Mouse (Mus musculus): ENCODE measurements at regions not wholly inside any gene's neighbourhood (a gene's known extent, or its start where the extent isn't known, plus 50 kb on each side); places are given as distances from the start of the nearest gene placed in this dataset.

- no peak for DNase-seq
- Histone ChIP-seq H3K27me3 (ENCODE audit: control insufficient read depth, insufficient read depth, low read length) (no peaks in the 10 kb centered on the region), H3K4me3 (replicated peaks; ENCODE audit: insufficient read depth, low read depth, low read length) (no peak overlapping the region), H3K27ac (ENCODE audit: insufficient read depth, low read length) (no peak overlapping the region), H3K4me1 (ENCODE audit: control insufficient read depth, insufficient read depth, low read length) (no peaks in the 10 kb centered on the region)
- TF ChIP-seq CTCF (IDR thresholded peaks at IDR 0.05; ENCODE audit: borderline replicate concordance, insufficient read depth, low read depth, low read length), result no peak
- no peak for TF ChIP-seq POLR2A (IDR thresholded peaks at IDR 0.05; ENCODE audit: borderline replicate concordance, insufficient read depth, low read length)
- WGBS, result 91% methylated on average over 1 of the region's 1 CpGs
These were observed 577.0 kb upstream of the Vstm2b start for GRCm38 (mm10) chr7:40321171-40321570.

DNA sequence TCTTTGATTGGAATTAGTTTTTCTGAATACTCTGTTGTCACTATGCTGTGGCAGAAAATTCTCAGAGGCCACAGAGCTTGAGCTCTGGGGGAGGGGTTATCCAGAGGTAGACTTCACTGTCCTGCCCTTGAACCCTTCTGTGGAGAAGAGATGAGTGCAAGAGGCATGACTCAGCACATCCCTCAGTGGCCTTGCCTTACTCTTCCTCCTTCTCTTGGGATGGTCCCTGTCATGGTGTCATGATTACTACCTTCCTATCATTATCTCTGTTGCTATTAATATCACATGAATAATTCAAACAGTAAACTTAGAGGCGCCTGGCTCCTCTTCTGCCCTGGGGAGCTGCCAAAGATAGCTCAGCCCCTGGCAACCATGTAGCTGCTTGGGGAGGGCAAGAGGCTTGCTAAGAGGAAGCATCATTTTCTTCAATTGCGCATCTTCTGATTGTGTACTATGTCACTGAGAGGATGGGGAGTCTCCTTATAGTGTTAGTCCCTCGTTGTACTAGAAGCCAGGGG is 572.9 kb upstream of the Vstm2b start:
- H3K27me3 ChIP-seq (ENCODE audit: control insufficient read depth, insufficient read depth, low read length), result no peaks in the 10 kb centered on the region
- no peak overlapping the region for H3K4me3 ChIP-seq (replicated peaks; ENCODE audit: insufficient read depth, low read depth, low read length)
- TF ChIP-seq POLR2A (IDR thresholded peaks at IDR 0.05; ENCODE audit: borderline replicate concordance, insufficient read depth, low read length), result no peak
- TF ChIP-seq CTCF (IDR thresholded peaks at IDR 0.05; ENCODE audit: borderline replicate concordance, insufficient read depth, low read depth, low read length), result no peak
- no peak for DNase-seq
- WGBS, result 23% methylated on average over 3 of the region's 3 CpGs
- no peak overlapping the region for H3K27ac ChIP-seq (ENCODE audit: insufficient read depth, low read length)
- H3K4me1 ChIP-seq (ENCODE audit: control insufficient read depth, insufficient read depth, low read length), result no peaks in the 10 kb centered on the region

DNA sequence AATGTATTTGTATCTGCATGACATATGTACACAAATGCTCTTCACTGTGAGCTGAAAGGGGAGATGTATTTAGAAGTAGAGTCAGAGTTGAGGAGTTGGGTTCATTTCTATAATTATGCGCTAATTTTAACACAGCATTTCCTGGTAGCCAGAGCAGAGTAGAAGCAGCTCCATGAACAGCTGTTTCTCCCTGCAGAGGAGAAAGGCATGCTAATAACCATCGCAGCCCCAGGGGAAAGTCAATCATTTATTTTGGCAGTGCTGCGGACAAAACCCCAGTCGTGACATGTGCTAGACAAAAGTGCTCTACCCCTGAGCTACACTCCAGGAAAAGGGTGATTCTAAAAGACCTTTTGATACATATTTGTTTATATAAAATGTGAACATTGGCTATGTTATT is 565.7 kb upstream of the Vstm2b start:
- Histone ChIP-seq H3K27ac (ENCODE audit: insufficient read depth, low read length) (no peak overlapping the region), H3K27me3 (ENCODE audit: control insufficient read depth, insufficient read depth, low read length) (no peaks in the 10 kb centered on the region), H3K4me3 (replicated peaks; ENCODE audit: insufficient read depth, low read depth, low read length) (no peak overlapping the region), H3K4me1 (ENCODE audit: control insufficient read depth, insufficient read depth, low read length) (no peaks in the 10 kb centered on the region)
- TF ChIP-seq CTCF (IDR thresholded peaks at IDR 0.05; ENCODE audit: borderline replicate concordance, insufficient read depth, low read depth, low read length) (no peak), POLR2A (IDR thresholded peaks at IDR 0.05; ENCODE audit: borderline replicate concordance, insufficient read depth, low read length) (no peak)
- DNase-seq, result no peak
- 4% methylated on average over 4 of the region's 4 CpGs for WGBS

- DNase-seq, result no peak
- Histone ChIP-seq H3K4me3 (replicated peaks; ENCODE audit: insufficient read depth, low read depth, low read length) (no peak overlapping the region), H3K27me3 (ENCODE audit: control insufficient read depth, insufficient read depth, low read length) (no peaks in the 10 kb centered on the region), H3K27ac (ENCODE audit: insufficient read depth, low read length) (no peak overlapping the region), H3K4me1 (ENCODE audit: control insufficient read depth, insufficient read depth, low read length) (no peaks in the 10 kb centered on the region)
- WGBS, result 5% methylated on average over 4 of the region's 4 CpGs
- TF ChIP-seq POLR2A (IDR thresholded peaks at IDR 0.05; ENCODE audit: borderline replicate concordance, insufficient read depth, low read length), result no peak
- no peak for TF ChIP-seq CTCF (IDR thresholded peaks at IDR 0.05; ENCODE audit: borderline replicate concordance, insufficient read depth, low read depth, low read length)
These were observed 545.8 kb upstream of the Vstm2b start for GRCm38 (mm10) chr7:40352306-40352705.

DNA sequence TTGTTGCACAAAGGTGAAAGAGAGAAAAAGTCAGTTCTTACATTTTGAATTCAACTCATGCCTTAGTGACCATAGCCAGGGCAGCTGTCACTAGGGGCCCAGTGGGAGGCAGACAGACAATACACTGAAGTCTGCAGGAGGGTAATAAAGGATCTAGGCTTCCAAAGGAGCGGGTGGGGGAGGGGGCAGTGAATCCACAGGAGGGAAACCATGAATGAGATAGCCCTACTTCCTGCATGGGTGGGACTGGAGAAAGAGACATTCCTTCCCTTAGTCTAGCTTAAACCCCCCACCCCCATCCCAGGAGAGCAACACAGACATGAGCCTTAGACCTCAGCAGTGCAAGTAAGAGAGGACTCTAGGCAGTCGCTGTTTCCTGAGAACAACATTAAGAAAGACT is 535.4 kb upstream of the Vstm2b start:
- H3K4me1 ChIP-seq (ENCODE audit: control insufficient read depth, insufficient read depth, low read length), result no peaks in the 10 kb centered on the region

DNA sequence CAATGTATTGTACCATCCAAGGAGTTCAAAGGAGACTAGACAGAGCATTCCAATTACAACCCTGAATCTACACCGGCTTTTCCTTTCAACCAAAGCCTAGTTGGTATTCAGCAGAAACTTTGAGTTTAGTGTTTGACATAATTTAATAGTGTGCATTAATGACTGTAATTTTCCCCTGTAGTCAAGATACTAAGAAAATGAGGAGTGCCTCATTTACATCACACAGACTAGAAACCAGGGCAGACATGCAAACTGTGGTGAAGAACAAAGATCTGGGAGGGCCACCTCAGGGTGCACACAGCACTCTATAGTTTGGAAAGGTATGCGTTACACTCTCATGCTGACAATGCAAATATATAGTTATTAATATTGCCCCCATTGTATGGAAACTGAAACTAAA is 525.4 kb upstream of the Vstm2b start:
- H3K4me3 ChIP-seq (replicated peaks; ENCODE audit: insufficient read depth, low read depth, low read length), result no peak overlapping the region
- no peaks in the 10 kb centered on the region for H3K27me3 ChIP-seq (ENCODE audit: control insufficient read depth, insufficient read depth, low read length)
- no peak for TF ChIP-seq CTCF (IDR thresholded peaks at IDR 0.05; ENCODE audit: borderline replicate concordance, insufficient read depth, low read depth, low read length)
- no peak for TF ChIP-seq POLR2A (IDR thresholded peaks at IDR 0.05; ENCODE audit: borderline replicate concordance, insufficient read depth, low read length)
- no peak for DNase-seq
- H3K27ac ChIP-seq (ENCODE audit: insufficient read depth, low read length), result no peak overlapping the region
- WGBS, result 55% methylated on average over 2 of the region's 2 CpGs
- no peaks in the 10 kb centered on the region for H3K4me1 ChIP-seq (ENCODE audit: control insufficient read depth, insufficient read depth, low read length)

More for the DNA sequence above, 535.4 kb upstream of the Vstm2b start:
- no peak overlapping the region for H3K4me3 ChIP-seq (replicated peaks; ENCODE audit: insufficient read depth, low read depth, low read length)
- no peak for TF ChIP-seq CTCF (IDR thresholded peaks at IDR 0.05; ENCODE audit: borderline replicate concordance, insufficient read depth, low read depth, low read length)
- no peak for TF ChIP-seq POLR2A (IDR thresholded peaks at IDR 0.05; ENCODE audit: borderline replicate concordance, insufficient read depth, low read length)
- WGBS, result 13% methylated on average over 2 of the region's 2 CpGs
- DNase-seq, result no peak
- H3K27me3 ChIP-seq (ENCODE audit: control insufficient read depth, insufficient read depth, low read length), result no peaks in the 10 kb centered on the region; the same call in 1 of the 2 replicates
- H3K27ac ChIP-seq (ENCODE audit: insufficient read depth, low read length), result no peak overlapping the region

DNA sequence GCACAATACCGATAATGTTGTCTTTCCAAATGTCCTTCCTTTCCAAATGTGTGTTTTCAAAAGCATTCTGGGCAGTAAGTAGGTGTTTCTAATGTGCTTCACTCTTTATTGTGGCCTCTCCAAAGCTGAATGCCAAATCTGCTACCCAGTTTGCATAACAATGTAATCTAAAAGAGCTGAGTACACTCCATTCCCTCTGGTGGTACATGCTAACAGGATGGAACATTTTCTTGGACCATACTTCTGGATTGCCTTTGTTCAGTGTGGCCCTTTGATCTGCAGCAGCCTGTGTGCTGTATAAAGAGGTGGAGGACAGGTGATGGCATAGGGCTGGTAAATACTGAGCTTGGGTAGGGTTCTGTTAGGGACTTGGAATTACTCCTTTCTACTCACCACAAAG is 520.3 kb upstream of the Vstm2b start:
- WGBS, result 96% methylated on average over 1 of the region's 1 CpGs
- H3K4me1 ChIP-seq (ENCODE audit: control insufficient read depth, insufficient read depth, low read length), result no peaks in the 10 kb centered on the region
- TF ChIP-seq POLR2A (IDR thresholded peaks at IDR 0.05; ENCODE audit: borderline replicate concordance, insufficient read depth, low read length) (no peak), CTCF (IDR thresholded peaks at IDR 0.05; ENCODE audit: borderline replicate concordance, insufficient read depth, low read depth, low read length) (no peak)
- DNase-seq, result no peak
- H3K27me3 ChIP-seq (ENCODE audit: control insufficient read depth, insufficient read depth, low read length), result no peaks in the 10 kb centered on the region
- H3K27ac ChIP-seq (ENCODE audit: insufficient read depth, low read length), result no peak overlapping the region
- H3K4me3 ChIP-seq (replicated peaks; ENCODE audit: insufficient read depth, low read depth, low read length), result no peak overlapping the region

GRCm38 (mm10) chr7:40381244-40381643 is 516.9 kb upstream of the Vstm2b start:
- 90% methylated on average over 3 of the region's 3 CpGs for WGBS
- TF ChIP-seq POLR2A (IDR thresholded peaks at IDR 0.05; ENCODE audit: borderline replicate concordance, insufficient read depth, low read length) (no peak), CTCF (IDR thresholded peaks at IDR 0.05; ENCODE audit: borderline replicate concordance, insufficient read depth, low read depth, low read length) (no peak)
- no peaks in the 10 kb centered on the region for H3K27me3 ChIP-seq (ENCODE audit: control insufficient read depth, insufficient read depth, low read length)
- no peak overlapping the region for H3K27ac ChIP-seq (ENCODE audit: insufficient read depth, low read length)
- H3K4me1 ChIP-seq (ENCODE audit: control insufficient read depth, insufficient read depth, low read length), result no peaks in the 10 kb centered on the region
- H3K4me3 ChIP-seq (replicated peaks; ENCODE audit: insufficient read depth, low read depth, low read length), result no peak overlapping the region
- no peak for DNase-seq

All from cerebellum, adult 2 months (tissue).